Mouse (Mus musculus) heart, postnatal 0 days (tissue): ENCODE results near the gene Catsperd. TPM values are rescaled to one million over a fixed set of nuclear protein-coding genes. Genes with fewer than 3 reads are reported as not detected.

Source experiments
- ATAC-seq: fragments of 200-750 bp; cut with Nextera tagmentation; 2 replicates; pipeline ENCODE4 v1.8.0; 2017; ENCODE audit warnings: low read depth, moderate number of reproducible peaks, moderate library complexity; ENCODE audit not compliant: insufficient read depth
- DNase-seq: peaks from one replicate; pipeline ENCODE4 v3.0.0-alpha.2; 2016; ENCODE audit warnings: low spot score
- H3K27ac ChIP-seq: fragments of 300-500 bp; sonication (generic); 2 replicates; pipeline ENCODE4 v1.5.1; 2014; ENCODE audit warnings: low read depth, mild to moderate bottlenecking
- H3K27me3 ChIP-seq: fragments of 300-500 bp; sonication (generic); 2 replicates; pipeline ENCODE4 v1.6.1; 2014; ENCODE audit warnings: low read length, mixed read lengths; ENCODE audit not compliant: control insufficient read depth, insufficient read depth
- H3K36me3 ChIP-seq: fragments of 300-500 bp; sonication (generic); replicated peaks from 2 replicates; pipeline ENCODE4 v1.6.1; 2014; ENCODE audit warnings: low read length, mixed read lengths; ENCODE audit not compliant: control insufficient read depth, insufficient read depth
- H3K4me1 ChIP-seq: fragments of 300-500 bp; sonication (generic); 2 replicates; pipeline ENCODE4 v1.6.1; 2014; ENCODE audit warnings: antibody characterized with exemption; ENCODE audit not compliant: control insufficient read depth, insufficient read depth
- H3K4me2 ChIP-seq: fragments of 300-500 bp; sonication (generic); 2 replicates; pipeline ENCODE4 v1.6.1; 2014; ENCODE audit warnings: low read depth, mild to moderate bottlenecking, low read length, moderate library complexity
- H3K4me3 ChIP-seq: fragments of 300-500 bp; sonication (generic); 2 replicates; pipeline ENCODE4 v1.5.1; 2014; ENCODE audit warnings: low read depth, low read length
- H3K9ac ChIP-seq: fragments of 300-500 bp; sonication (generic); replicated peaks from 2 replicates; pipeline ENCODE4 v1.6.1; 2014; ENCODE audit warnings: low read depth, low read length, mixed read lengths
- H3K9me3 ChIP-seq: fragments of 300-500 bp; sonication (generic); replicated peaks from 2 replicates; pipeline ENCODE4 v1.6.1; 2016; ENCODE audit warnings: low read length; ENCODE audit not compliant: control insufficient read depth
- CTCF ChIP-seq: IDR thresholded peaks from 2 replicates; pipeline ENCODE4 v1.5.1; 2016; ENCODE audit warnings: antibody characterized with exemption, control low read depth, low read depth
- EP300 ChIP-seq: IDR thresholded peaks from 2 replicates; pipeline ENCODE4 v1.6.1; 2016; ENCODE audit warnings: antibody characterized with exemption, low read depth
- WGBS: fragments of 180-500 bp; shearing (Covaris S2); extraction: QIAGEN DNeasy Blood & Tissue Kit; methylation state at CpG from one replicate; pipeline ENCODE4 v1.1.7; 2014; 5-methylcytosine and 5-hydroxymethylcytosine counted together
- polyA plus RNA-seq: library from polyadenylated mRNA; unstranded; fragments of >200 nt; fragmentation: Nextera tagmentation; extraction: Ambion mirVana; gene quantifications from 2 replicates; pipeline ENCODE4 v1.2.1, GENCODE M21; 2015
- total RNA-seq: library from RNA; depleted of rRNA; stranded (reverse); fragments of >200 nt; gene quantifications from 2 replicates; pipeline ENCODE4 v1.2.3, GENCODE M21; 2014; ENCODE audit warnings: low replicate concordance; rRNA removed

Catsperd gene
- total RNA-seq (not detected in 2 replicates), polyA plus RNA-seq (0.20 and 0.23 TPM in 2 replicates)

GRCm38 (mm10) chr17:56627530-56628277, at the start of gene Catsperd:
Gene Catsperd (plus strand): TSS chr17:56628143.
- Histone ChIP-seq H3K4me3 (peak within 1 kb of the TSS; percentile 92), H3K36me3 (peaks cover 15% of the 10 kb centered on the region), H3K9ac (no peak within 1 kb of the TSS), H3K4me1 (peaks cover 25% of the 10 kb centered on the region), H3K9me3 (no peaks in the 10 kb centered on the region), H3K4me2 (peak within 1 kb of the TSS; percentile 97), H3K27me3 (no peaks in the 10 kb centered on the region), H3K27ac (no peak within 1 kb of the TSS)
- WGBS = 8% methylated on average over 26 of the region's 26 CpGs
- DNase-seq (no peak), ATAC-seq (no peak)
- TF ChIP-seq CTCF = no peak
- TF ChIP-seq EP300 = no peak

GRCm38 (mm10) chr17:56583071-56583470, 44.9 kb upstream of the Catsperd start:
- 76% methylated on average over 1 of the region's 1 CpGs for WGBS
- H3K4me1 ChIP-seq = peaks cover 21% of the 10 kb centered on the region
- peaks cover 66% of the 10 kb centered on the region for H3K36me3 ChIP-seq
- no peaks in the 10 kb centered on the region for H3K27me3 ChIP-seq
- peak overlapping the region; percentile 99 for H3K4me3 ChIP-seq
- ATAC-seq (no peak), DNase-seq (no peak)
- H3K9ac ChIP-seq = peak overlapping the region; percentile 97
- TF ChIP-seq EP300 = no peak
- no peak for TF ChIP-seq CTCF
- peak overlapping the region; percentile 73 for H3K4me2 ChIP-seq
- no peak overlapping the region for H3K27ac ChIP-seq
- no peaks in the 10 kb centered on the region for H3K9me3 ChIP-seq

GRCm38 (mm10) chr17:56583611-56584256, 44.2 kb upstream of the Catsperd start:
- peak; percentile 52 for DNase-seq
- H3K36me3 ChIP-seq = peaks cover 66% of the 10 kb centered on the region
- H3K9ac ChIP-seq = peak overlapping the region; percentile 97
- H3K4me1 ChIP-seq = peaks cover 21% of the 10 kb centered on the region
- TF ChIP-seq CTCF (no peak), EP300 (no peak)
- peak overlapping the region; percentile 99 for H3K4me3 ChIP-seq
- peak overlapping the region; percentile 99 for H3K27ac ChIP-seq
- no peaks in the 10 kb centered on the region for H3K27me3 ChIP-seq
- H3K4me2 ChIP-seq = peak overlapping the region; percentile 73
- H3K9me3 ChIP-seq = no peaks in the 10 kb centered on the region
- ATAC-seq = no peak; the same call in 1 of the 2 replicates
- 1% methylated on average over 25 of the region's 33 CpGs for WGBS

GRCm38 (mm10) chr17:56584257-56585130, 43.4 kb upstream of the Catsperd start, which contains the start of the genes Safb2 and Safb:
Gene Safb2 (minus strand): TSS chr17:56584585.
Gene Safb (plus strand): TSS chr17:56584825.
- TF ChIP-seq CTCF (peak; percentile 9; the same call in 1 of the 2 replicates), EP300 (no peak)
- peak within 1 kb of the TSS; percentile 99 for H3K27ac ChIP-seq
- no peaks in the 10 kb centered on the region for H3K27me3 ChIP-seq
- ATAC-seq (peak; percentile 93), DNase-seq (peak; percentile 99)
- peaks cover 21% of the 10 kb centered on the region for H3K4me1 ChIP-seq
- WGBS = under 1% methylated on average over 87 of the region's 101 CpGs
- H3K4me3 ChIP-seq = peak within 1 kb of the TSS; percentile 99
- peak within 1 kb of the TSS; percentile 97 for H3K9ac ChIP-seq
- no peaks in the 10 kb centered on the region for H3K9me3 ChIP-seq
- peak within 1 kb of the TSS; percentile 73 for H3K4me2 ChIP-seq
- H3K36me3 ChIP-seq = peaks cover 66% of the 10 kb centered on the region

- H3K36me3 ChIP-seq = peaks cover 66% of the 10 kb centered on the region
- H3K4me1 ChIP-seq = peaks cover 21% of the 10 kb centered on the region
- ATAC-seq (no peak), DNase-seq (no peak)
- peak overlapping the region; percentile 91 for H3K9ac ChIP-seq
- peak overlapping the region; percentile 93 for H3K4me3 ChIP-seq
- H3K27me3 ChIP-seq = no peaks in the 10 kb centered on the region
- peak overlapping the region; percentile 67 for H3K4me2 ChIP-seq
- no peaks in the 10 kb centered on the region for H3K9me3 ChIP-seq
- TF ChIP-seq CTCF = no peak
- H3K27ac ChIP-seq = peak overlapping the region; percentile 95
- under 1% methylated on average over 61 of the region's 61 CpGs for WGBS
Measured at GRCm38 (mm10) chr17:56585171-56585821, 42.6 kb upstream of the Catsperd start.
